Mouse (Mus musculus) kidney, embryonic 15.5 days (tissue): ENCODE results near the gene Mmp15. TPM values are rescaled to one million over a fixed set of nuclear protein-coding genes. Genes with fewer than 3 reads are reported as not detected.
A peak's percentile ranks its signal among the peaks of the same experiment; 100 is the strongest.

ENCODE experiments used
- ATAC-seq: fragments of 200-750 bp; cut with Nextera tagmentation; replicated peaks from 2 replicates; pipeline ENCODE4 v1.8.0; 2017; ENCODE audit warnings: moderate TSS enrichment; ENCODE audit not compliant: low FRiP score
- H3K27ac ChIP-seq: fragments of 300-500 bp; sonication (generic); 2 replicates; pipeline ENCODE4 v1.5.1; 2015; ENCODE audit warnings: mild to moderate bottlenecking, inconsistent platforms
- H3K27me3 ChIP-seq: fragments of 300-500 bp; sonication (generic); 2 replicates; pipeline ENCODE4 v1.6.1; 2015; ENCODE audit warnings: inconsistent platforms
- H3K36me3 ChIP-seq: fragments of 300-500 bp; sonication (generic); 2 replicates; pipeline ENCODE4 v1.6.1; 2015; ENCODE audit warnings: inconsistent platforms
- H3K4me1 ChIP-seq: fragments of 300-500 bp; sonication (generic); 2 replicates; pipeline ENCODE4 v1.6.1; 2015; ENCODE audit warnings: inconsistent platforms
- H3K4me2 ChIP-seq: fragments of 300-500 bp; sonication (generic); 2 replicates; pipeline ENCODE4 v1.6.1; 2015; ENCODE audit warnings: moderate library complexity, mild to moderate bottlenecking, inconsistent platforms
- H3K4me3 ChIP-seq: fragments of 300-500 bp; sonication (generic); replicated peaks from 2 replicates; pipeline ENCODE4 v1.5.1; 2015; ENCODE audit warnings: mild to moderate bottlenecking, inconsistent platforms
- H3K9ac ChIP-seq: fragments of 300-500 bp; sonication (generic); 2 replicates; pipeline ENCODE4 v1.6.1; 2015; ENCODE audit warnings: mild to moderate bottlenecking, inconsistent platforms
- H3K9me3 ChIP-seq: fragments of 300-500 bp; sonication (generic); replicated peaks from 2 replicates; pipeline ENCODE4 v1.6.1; 2016; ENCODE audit warnings: inconsistent platforms
- WGBS: fragments of 180-500 bp; shearing (Covaris S2); methylation state at CpG from one replicate; pipeline ENCODE4 v1.1.7; 2015; ENCODE audit warnings: mixed read lengths; 5-methylcytosine and 5-hydroxymethylcytosine counted together
- polyA plus RNA-seq: library from polyadenylated mRNA; unstranded; fragments of >200 nt; fragmentation: Nextera tagmentation; extraction: Ambion mirVana; gene quantifications from 2 replicates; pipeline ENCODE4 v1.2.1, GENCODE M21; 2015

Gene Mmp15
- polyA plus RNA-seq, 1 experiment from 2014 or later = 12.3 TPM

DNA sequence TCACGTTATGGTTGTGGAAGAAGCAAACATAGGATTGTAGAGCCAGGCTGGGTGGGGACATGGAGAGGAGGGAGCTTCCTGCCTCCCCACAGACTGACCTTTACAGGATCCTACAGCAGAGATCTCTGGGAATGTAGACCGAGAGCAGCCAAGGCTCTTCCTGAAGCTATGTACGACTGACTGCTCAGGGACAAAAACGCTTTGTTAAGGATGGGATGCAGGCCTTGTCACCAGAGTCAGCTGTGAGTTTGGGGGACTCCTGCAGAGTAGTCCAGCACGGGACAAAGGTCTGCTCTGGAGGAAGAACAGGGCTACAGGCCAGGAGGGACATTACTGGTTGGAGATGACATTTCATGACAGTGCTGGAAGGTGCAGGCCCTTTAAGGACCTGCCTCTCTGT lies 27.4 kb upstream of the Mmp15 start:
- H3K27me3 ChIP-seq = no peaks in the 10 kb centered on the region
- no peak overlapping the region for H3K4me3 ChIP-seq
- no peak overlapping the region for H3K27ac ChIP-seq
- no peak overlapping the region for H3K9ac ChIP-seq
- H3K9me3 ChIP-seq = no peaks in the 10 kb centered on the region
- peaks cover 64% of the 10 kb centered on the region for H3K36me3 ChIP-seq
- 67% methylated on average over 5 of the region's 5 CpGs for WGBS
- no peak overlapping the region for H3K4me2 ChIP-seq
- ATAC-seq = no peak
- peaks cover 26% of the 10 kb centered on the region for H3K4me1 ChIP-seq

GRCm38 (mm10) chr8:95326822-95327221 lies 25.2 kb upstream of the Mmp15 start:
- no peak overlapping the region for H3K4me3 ChIP-seq
- H3K27me3 ChIP-seq = no peaks in the 10 kb centered on the region
- peaks cover 23% of the 10 kb centered on the region for H3K4me1 ChIP-seq
- no peak overlapping the region for H3K27ac ChIP-seq
- no peak overlapping the region for H3K4me2 ChIP-seq
- H3K9me3 ChIP-seq = no peaks in the 10 kb centered on the region
- H3K9ac ChIP-seq = no peak overlapping the region
- H3K36me3 ChIP-seq = peaks cover 65% of the 10 kb centered on the region
- 89% methylated on average over 5 of the region's 5 CpGs for WGBS
- ATAC-seq = no peak

DNA sequence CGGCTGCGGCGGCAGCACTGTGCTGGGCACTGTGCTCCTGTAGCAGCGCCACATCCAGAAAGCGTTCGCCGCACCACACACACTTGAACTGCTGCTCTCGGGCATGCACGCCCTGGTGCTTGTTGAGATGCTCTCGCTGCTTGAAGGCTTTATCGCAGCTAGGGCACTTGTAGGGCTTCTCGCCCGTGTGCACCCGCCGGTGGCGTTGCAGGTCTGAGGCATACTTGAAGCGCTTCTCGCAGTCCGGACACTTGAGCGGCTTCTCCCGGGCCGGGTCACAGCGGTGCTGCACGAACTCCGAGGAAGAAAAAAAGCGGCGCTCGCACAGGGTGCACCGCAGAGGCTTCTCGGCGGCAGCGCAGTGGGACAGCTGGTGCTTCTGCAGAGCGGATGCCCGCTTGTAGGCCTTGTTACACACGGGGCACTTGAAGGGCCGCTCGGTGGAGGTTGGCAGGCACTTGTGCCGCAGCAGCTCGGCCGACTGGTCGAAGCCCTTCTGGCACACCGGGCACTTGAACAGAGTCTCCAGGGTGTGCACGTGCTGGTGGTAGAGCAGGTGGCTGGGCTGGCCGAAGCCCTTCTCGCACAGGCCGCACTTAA lies 24.1 kb upstream of the Mmp15 start:
- 88% methylated on average over 45 of the region's 46 CpGs for whole genome bisulfite sequencing

GRCm38 (mm10) chr8:95330367-95330766 lies 21.7 kb upstream of the Mmp15 start:
- H3K4me1 ChIP-seq = peaks cover 36% of the 10 kb centered on the region
- H3K36me3 ChIP-seq = peaks cover 62% of the 10 kb centered on the region
- peak overlapping the region; percentile 68; the same call in 1 of the 2 replicates for H3K9ac ChIP-seq
- H3K4me3 ChIP-seq = peak overlapping the region; percentile 68
- H3K4me2 ChIP-seq = peak overlapping the region; percentile 65
- ATAC-seq = no peak
- 73% methylated on average over 1 of the region's 1 CpGs for WGBS
- no peaks in the 10 kb centered on the region for H3K9me3 ChIP-seq
- no peak overlapping the region for H3K27ac ChIP-seq
- H3K27me3 ChIP-seq = no peaks in the 10 kb centered on the region

More for the DNA sequence above, 24.1 kb upstream of the Mmp15 start:
- H3K4me2 ChIP-seq = no peak overlapping the region
- H3K36me3 ChIP-seq = peaks cover 65% of the 10 kb centered on the region
- no peaks in the 10 kb centered on the region for H3K27me3 ChIP-seq
- H3K4me3 ChIP-seq = no peak overlapping the region
- H3K9ac ChIP-seq = no peak overlapping the region
- ATAC-seq = no peak
- H3K9me3 ChIP-seq = no peaks in the 10 kb centered on the region
- H3K27ac ChIP-seq = no peak overlapping the region
- peaks cover 30% of the 10 kb centered on the region for H3K4me1 ChIP-seq

DNA sequence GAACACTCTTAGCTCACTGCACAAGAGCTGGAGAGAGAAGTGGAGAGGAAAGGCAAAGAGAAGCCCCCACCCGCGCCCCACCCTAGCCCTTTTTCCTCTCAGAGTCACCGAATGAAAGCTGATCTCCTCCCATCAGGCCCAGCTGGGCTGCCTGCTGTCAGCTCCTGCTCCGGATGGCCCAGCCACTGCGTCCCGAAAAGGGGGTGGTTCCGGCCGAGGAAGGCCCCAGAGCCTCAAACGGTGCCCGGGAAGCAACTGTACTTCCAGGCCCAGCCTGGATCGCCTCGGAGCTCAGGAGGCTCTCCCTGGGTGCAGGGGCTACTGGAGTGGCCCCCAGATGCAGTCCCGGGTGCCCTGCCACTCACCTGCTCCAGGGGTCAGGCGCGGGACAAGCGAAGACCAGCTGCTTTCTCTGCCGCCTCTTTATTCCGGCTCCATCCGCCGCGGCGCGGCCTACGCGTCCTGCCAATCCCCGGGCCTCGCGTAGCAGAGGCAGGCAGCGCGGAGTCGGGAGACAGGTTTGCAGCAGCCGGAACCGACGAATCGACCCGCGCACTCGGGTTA lies 20.8 kb upstream of the Mmp15 start:
- ATAC-seq = peak; percentile 50
- Histone ChIP-seq H3K4me1 (peaks cover 36% of the 10 kb centered on the region), H3K27ac (peak overlapping the region; percentile 100), H3K9ac (peak overlapping the region; percentile 68), H3K4me3 (peak overlapping the region; percentile 68), H3K9me3 (no peaks in the 10 kb centered on the region), H3K4me2 (peak overlapping the region; percentile 65), H3K36me3 (peaks cover 62% of the 10 kb centered on the region), H3K27me3 (no peaks in the 10 kb centered on the region)
- WGBS = under 1% methylated on average over 38 of the region's 38 CpGs

- Histone ChIP-seq H3K27ac (peak within 1 kb of the TSS; percentile 100), H3K4me2 (peak within 1 kb of the TSS; percentile 65), H3K27me3 (no peaks in the 10 kb centered on the region), H3K4me1 (peaks cover 36% of the 10 kb centered on the region), H3K9ac (peak within 1 kb of the TSS; percentile 68), H3K9me3 (no peaks in the 10 kb centered on the region), H3K4me3 (peak within 1 kb of the TSS; percentile 68), H3K36me3 (peaks cover 60% of the 10 kb centered on the region)
- under 1% methylated on average over 79 of the region's 80 CpGs for WGBS
- peak; percentile 95 for ATAC-seq
These were observed 20.2 kb upstream of the Mmp15 start, which contains the start of the genes Zfp319 and Usb1 for GRCm38 (mm10) chr8:95331720-95332436. Gene Zfp319 (minus strand): TSS chr8:95331950. Gene Usb1 (plus strand): TSS chr8:95332284.

DNA sequence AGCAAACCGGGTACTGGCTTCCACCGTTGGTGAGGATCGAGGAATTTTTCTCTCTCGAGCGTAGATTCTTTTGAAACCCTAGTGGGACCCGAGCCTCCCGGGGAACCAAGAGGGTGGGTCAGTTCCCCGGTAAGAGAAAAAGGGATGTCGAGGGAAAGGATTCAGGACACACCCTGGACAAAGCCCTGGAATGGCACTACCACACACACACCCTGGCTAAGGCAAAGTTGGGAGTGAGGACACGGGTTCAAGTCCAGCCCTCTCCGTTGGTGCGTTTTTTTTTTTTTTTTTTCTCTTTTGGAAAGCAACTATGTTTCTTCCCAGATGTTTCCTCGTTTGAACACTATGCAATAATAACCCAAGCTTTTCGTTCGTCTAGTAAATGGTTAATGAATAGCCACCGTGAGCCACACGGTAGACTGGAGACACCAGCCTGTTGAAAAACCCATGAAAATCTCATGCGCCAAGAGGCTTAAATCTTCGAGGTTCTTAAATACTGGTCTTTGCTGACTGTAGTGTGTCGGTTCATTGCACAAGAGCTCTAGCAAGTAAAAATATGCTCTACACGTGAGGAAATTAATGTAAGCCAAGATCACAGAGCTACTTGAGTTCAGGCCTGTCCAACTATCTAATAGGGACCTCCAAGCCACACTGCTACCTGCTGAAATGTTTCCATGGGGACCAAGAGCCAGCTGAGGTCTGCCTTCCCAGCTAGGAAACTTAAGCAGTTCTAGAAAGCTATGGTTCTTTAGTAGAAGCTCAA lies 19.4 kb upstream of the Mmp15 start:
- ATAC-seq = no peak; the same call in 1 of the 2 replicates

DNA sequence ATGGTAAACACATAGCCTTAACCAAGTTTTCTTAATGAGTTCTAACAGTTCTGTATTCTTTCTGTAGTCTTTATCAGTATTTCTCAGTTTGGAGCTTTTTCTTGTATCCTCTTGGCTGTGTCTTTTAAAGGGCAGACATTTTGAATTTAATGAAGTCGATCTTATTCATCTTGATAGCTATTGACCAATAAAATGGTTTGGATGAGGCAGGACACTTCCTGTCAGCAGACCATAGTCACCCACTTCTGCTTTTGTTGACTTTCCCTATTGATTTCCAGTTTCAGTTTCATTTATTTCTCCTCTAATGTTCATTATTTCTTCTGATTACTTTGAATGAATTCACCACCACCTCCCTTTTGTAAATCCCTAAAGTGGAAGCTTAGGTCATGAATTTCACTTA lies 16.4 kb upstream of the Mmp15 start:
- WGBS = 87% methylated on average over 1 of the region's 1 CpGs
- peaks cover 69% of the 10 kb centered on the region for H3K36me3 ChIP-seq
- ATAC-seq = no peak
- peaks cover 15% of the 10 kb centered on the region for H3K4me1 ChIP-seq
- H3K9ac ChIP-seq = no peak overlapping the region
- no peaks in the 10 kb centered on the region for H3K27me3 ChIP-seq
- H3K9me3 ChIP-seq = no peaks in the 10 kb centered on the region
- no peak overlapping the region for H3K4me3 ChIP-seq
- no peak overlapping the region for H3K27ac ChIP-seq
- H3K4me2 ChIP-seq = no peak overlapping the region

More for the DNA sequence above, 19.4 kb upstream of the Mmp15 start:
- Histone ChIP-seq H3K27ac (peak overlapping the region; percentile 100), H3K9me3 (no peaks in the 10 kb centered on the region), H3K27me3 (no peaks in the 10 kb centered on the region), H3K36me3 (peaks cover 60% of the 10 kb centered on the region), H3K9ac (peak overlapping the region; percentile 68), H3K4me2 (peak overlapping the region; percentile 65), H3K4me3 (peak overlapping the region; percentile 68), H3K4me1 (peaks cover 31% of the 10 kb centered on the region)
- 18% methylated on average over 21 of the region's 21 CpGs for WGBS

DNA sequence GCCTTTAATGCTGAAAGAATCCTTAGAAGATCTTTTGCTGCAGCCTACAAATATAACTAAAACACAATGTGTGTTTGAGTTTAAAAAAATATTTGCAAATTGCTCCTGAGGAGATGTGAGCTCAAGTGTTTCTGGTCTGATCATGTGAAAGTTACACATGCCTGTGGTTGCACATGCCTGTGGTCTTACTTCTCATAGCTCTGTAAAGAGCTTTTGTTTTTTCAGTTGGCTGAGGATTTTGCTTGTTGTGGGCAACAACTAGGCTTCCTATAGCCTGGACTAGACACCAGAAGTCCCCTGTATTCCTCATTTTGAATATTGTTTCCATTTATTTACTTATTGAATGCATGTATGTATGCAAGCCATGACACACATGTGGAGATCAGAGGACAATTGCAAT lies 15.7 kb upstream of the Mmp15 start:
- H3K27ac ChIP-seq = no peak overlapping the region
- no peak for ATAC-seq
- H3K4me2 ChIP-seq = no peak overlapping the region
- no peaks in the 10 kb centered on the region for H3K27me3 ChIP-seq
- H3K9me3 ChIP-seq = no peaks in the 10 kb centered on the region
- no peak overlapping the region for H3K9ac ChIP-seq
- peaks cover 14% of the 10 kb centered on the region for H3K4me1 ChIP-seq
- H3K4me3 ChIP-seq = no peak overlapping the region
- peaks cover 74% of the 10 kb centered on the region for H3K36me3 ChIP-seq

DNA sequence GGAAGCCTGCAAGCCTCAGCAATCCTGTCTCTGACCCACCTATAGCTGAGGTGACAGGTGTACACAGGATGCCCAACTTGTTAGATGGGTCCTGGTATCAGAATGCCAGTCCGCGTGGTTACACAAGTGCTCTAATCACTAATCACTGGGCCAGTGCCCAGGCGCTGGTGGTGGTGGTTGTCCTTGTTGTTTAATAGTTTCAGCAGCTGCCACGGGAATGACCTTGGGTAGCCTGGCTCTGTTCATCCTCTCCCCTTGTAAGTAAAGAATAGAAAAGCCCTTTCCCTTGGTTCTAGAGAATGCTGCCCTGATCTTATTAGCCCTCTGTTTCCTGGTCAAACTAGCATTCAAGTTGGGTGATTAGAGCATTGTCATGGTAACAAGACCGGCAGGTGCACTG lies 10.3 kb upstream of the Mmp15 start:
- WGBS = 72% methylated on average over 5 of the region's 5 CpGs
- ATAC-seq = no peak
- Histone ChIP-seq H3K9ac (0 out of 2 replicates have a peak overlapping the region, but pooled peaks have one; percentile 23), H3K27ac (no peak overlapping the region), H3K4me2 (no peak overlapping the region), H3K36me3 (peaks cover 91% of the 10 kb centered on the region), H3K4me1 (peaks cover 11% of the 10 kb centered on the region; the same call in 1 of the 2 replicates), H3K9me3 (no peaks in the 10 kb centered on the region), H3K27me3 (no peaks in the 10 kb centered on the region), H3K4me3 (no peak overlapping the region)

DNA sequence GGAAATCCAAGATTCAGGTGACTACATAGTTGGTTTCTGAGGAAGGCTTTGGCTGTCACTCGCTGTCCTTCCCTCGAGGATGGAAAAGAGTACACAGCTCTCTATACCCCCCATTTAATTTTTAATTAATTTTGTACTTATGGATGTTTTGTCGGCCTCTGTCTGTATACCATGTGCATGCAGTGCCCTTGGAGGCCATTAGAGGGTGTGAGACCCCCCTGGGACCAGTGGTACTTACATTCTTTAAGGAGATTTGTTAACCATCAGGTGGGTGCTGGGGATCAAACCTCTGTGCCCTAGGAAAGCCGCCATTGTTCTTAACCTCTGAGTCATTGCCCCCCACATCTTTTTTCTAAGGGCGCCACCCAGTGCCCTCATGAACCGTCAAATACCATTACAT lies 7.4 kb upstream of the Mmp15 start:
- peaks cover 27% of the 10 kb centered on the region for H3K4me1 ChIP-seq
- no peak for ATAC-seq
- peaks cover 2% of the 10 kb centered on the region; the same call in 1 of the 2 replicates for H3K27me3 ChIP-seq
- H3K4me2 ChIP-seq = no peak overlapping the region
- H3K9ac ChIP-seq = no peak overlapping the region
- peaks cover 62% of the 10 kb centered on the region for H3K36me3 ChIP-seq
- H3K4me3 ChIP-seq = no peak overlapping the region
- 79% methylated on average over 6 of the region's 6 CpGs for WGBS
- no peaks in the 10 kb centered on the region for H3K9me3 ChIP-seq
- no peak overlapping the region for H3K27ac ChIP-seq
